Mouse (Mus musculus) layer of hippocampus, postnatal 36 days (tissue): Measurements from ENCODE around the gene Acsbg2. TPM values are rescaled to one million over a fixed set of nuclear protein-coding genes. Genes with fewer than 3 reads are reported as not detected.

Experiments used
- DNase-seq, 2 experiments: peaks; one replicate each; pipeline ENCODE4 v3.0.0; 2022
- total RNA-seq, 2 experiments: library from RNA; stranded (reverse); gene quantifications; 2 replicates each; pipeline ENCODE4 v1.2.3; 2021

The Acsbg2 gene
- total RNA-seq, 2 experiments from 2014 or later: not detected

DNA sequence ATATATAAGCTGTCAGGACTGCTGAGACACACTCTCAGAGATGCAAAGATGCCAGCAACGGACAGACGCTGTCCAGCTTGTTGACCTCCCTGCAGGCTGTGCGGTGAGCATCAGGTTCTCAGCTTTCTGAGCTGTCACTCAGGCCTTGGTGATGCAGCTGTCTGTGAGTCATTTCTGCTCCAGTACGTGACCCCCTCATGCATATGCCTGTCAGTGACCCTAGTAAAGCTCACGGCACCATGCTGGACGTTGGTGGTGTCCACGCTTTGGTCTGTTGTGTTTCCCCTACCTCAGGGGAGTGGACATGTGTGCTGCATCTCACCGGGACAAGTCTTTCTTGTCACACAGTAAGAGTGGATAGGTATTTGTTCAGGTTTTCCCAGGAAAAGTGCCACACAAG lies 2.5 kb downstream of the Acsbg2 start:
- DNase-seq: no peak

DNA sequence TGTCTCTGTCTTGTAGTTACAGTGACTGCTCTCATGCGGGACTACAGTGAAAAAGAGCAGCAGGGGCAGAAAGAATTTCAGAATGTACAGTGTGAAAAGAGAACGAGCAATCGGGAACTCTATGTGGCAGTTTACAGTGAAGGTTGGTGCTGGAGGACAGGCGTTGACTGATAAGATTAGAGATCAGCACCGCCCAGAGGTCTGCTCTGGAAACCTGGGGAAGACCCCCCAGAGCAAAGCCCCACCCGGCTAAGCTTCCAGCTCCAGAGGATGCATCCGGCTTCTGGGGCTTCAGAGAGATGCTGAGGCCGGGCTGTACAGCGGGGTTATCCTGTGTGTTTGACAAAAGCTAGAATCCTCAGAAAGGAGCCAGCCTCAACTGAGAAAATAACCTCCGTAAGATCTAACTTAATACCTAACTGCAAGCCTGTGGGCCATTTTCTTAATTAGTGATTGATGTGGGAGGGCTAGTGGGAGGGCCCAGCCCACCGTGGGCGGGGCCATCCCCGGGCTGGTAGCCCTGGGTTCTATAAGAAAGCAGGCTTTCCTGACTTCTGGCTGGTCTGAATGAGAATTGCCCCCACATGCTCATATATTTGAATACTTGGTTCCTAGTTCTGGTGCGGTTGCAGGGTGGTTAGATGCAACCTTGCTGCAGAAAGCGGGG lies 3.8 kb downstream of the Acsbg2 start:
- no peak for DNase-seq

DNA sequence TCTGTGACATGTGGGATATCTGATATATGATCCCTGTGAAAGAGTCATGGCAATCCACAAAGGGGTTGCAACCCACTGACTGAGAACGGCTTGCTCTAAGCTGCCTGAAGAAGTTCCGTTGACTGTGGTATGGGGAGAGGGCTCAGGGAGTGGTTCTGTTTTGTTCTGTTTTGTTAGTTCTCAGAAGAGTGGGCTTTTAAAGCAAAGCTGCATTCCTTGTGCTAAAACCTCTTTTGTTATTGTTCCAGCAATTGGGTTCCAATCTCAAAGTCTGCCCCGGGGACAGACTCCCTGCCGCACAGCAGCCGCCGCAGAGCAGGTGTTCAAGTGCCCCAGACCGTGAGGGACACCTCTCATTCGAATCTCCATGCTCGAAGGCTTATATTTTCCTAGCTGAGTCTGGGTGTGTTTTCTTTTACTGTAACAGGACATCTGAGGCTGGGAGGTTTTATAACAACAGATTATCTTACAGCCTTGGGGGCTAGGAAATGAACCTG lies 4.7 kb downstream of the Acsbg2 start:
- DNase-seq: no peak

- no peak for DNase-seq
Observed at GRCm38 (mm10) chr17:56866071-56866470, 8.2 kb downstream of the Acsbg2 start.

DNA sequence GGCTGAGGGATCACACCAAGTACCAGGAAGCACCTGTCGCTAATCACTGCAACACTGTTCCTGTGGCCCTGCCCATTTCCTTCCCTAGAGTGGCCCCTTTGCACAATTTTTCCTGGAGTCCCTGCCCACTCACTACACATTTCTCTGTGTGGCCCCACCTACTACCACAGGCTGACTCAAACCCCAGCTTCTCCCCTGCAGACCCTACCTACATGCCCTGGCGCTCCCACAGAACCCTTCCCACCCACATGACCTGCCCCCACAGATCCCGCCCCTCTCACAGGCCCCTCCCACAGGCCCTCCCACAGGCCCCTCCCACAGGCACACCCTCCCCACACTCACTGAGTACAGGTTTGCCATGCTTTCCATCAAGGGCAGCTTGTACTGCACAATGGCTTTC lies 13.1 kb downstream of the Acsbg2 start:
- no peak for DNase-seq

GRCm38 (mm10) chr17:56858922-56859321 lies 15.3 kb downstream of the Acsbg2 start:
- DNase-seq: no peak

- peak; percentile 20 to 32 for DNase-seq
Observed at GRCm38 (mm10) chr17:56858216-56858615, 16.0 kb downstream of the Acsbg2 start.

- no peak for DNase-seq
Observed at GRCm38 (mm10) chr17:56855421-56855820, 18.8 kb downstream of the Acsbg2 start.

- no peak for DNase-seq
Observed at GRCm38 (mm10) chr17:56851167-56851566, 23.1 kb downstream of the Acsbg2 start.

DNA sequence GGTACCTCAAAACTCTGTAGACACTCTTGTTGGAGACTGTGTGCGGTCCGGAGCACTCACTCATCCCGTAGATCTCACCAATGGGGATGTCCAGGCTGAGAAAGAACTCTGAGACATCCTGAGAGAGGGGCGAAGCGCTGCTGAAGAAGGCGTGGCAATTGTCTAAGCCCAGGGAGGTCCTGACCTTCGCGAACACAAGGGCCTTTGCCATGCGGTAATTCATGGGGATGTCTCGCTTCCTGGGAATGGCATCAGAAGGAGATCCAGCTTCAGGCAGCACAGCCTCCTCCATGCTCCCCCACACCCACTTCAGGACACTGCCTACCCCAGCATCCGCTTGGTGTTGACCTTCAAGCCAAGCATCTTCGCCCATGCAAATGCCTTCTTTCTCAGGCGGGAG lies 24.5 kb downstream of the Acsbg2 start:
- DNase-seq: no peak

- no peak for DNase-seq
Observed at GRCm38 (mm10) chr17:56848785-56849184, 25.5 kb downstream of the Acsbg2 start.

- no peak for DNase-seq
Observed at GRCm38 (mm10) chr17:56843678-56844077, 30.6 kb downstream of the Acsbg2 start.

GRCm38 (mm10) chr17:56842173-56842572 lies 32.1 kb downstream of the Acsbg2 start:
- DNase-seq: no peak

DNA sequence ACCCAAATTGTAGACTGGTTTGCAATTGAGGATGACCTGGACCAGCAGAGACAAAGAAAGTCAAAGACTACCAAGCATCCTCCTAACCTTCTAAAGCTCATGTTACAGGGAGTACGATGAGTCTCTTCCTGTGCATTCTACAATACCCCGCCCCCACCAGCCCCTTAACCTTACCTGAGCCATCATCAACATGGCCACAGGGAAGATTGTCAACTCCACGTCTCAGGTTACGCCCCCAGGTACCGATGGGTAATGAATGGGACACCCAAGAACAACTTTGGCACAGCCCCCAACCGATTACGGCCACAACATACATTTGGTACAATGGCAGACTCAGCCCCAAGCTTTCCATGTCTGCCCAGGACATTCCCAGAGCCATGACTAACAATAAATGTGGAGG lies 33.7 kb downstream of the Acsbg2 start:
- no peak for DNase-seq

GRCm38 (mm10) chr17:56836336-56836735 lies 37.9 kb downstream of the Acsbg2 start:
- no peak for DNase-seq

GRCm38 (mm10) chr17:56833381-56833780 lies 40.9 kb downstream of the Acsbg2 start:
- no peak for DNase-seq

- no peak for DNase-seq
Observed at GRCm38 (mm10) chr17:56832918-56833317, 41.3 kb downstream of the Acsbg2 start.

DNA sequence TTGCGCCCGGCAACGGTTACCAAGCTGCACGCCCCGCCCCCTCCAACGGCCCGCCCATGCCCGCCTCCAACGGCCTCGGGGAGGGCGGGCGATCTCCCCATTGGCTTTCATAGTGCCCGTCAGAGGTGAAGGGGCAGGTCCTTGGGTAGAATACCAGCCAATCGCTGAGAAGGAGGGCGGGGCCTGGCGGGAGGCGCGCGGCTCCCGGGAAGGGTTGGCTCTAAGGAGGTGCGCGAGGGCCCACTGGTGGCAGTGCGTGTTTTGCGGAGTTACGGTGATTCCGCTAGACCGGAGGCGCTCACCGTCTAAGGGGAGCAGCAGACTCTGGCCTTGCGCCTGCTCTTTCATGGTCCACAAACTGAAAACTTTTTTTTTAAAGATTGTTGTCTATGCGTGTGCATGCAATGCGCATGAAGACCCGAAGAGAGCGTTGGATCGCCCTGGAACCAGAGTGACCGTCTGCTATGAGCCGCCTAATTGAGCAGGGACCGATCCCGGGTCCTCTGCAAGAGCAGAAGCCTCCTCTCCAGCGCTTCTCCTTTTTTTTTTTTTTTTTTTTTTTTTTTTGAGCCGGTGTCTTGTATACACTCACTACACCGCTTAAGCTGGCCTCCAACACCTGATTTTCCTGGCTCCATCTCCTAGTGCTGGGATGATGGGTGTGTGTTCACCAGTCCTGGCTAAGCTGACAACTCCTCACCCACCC lies 43.0 kb downstream of the Acsbg2 start:
- DNase-seq: peak; percentile 97 to 98

- DNase-seq: no peak
Observed at GRCm38 (mm10) chr17:56830411-56831110, 43.7 kb downstream of the Acsbg2 start, which contains the start of gene Rfx2. TSS of gene Rfx2 (minus strand) at chr17:56831013.

DNA sequence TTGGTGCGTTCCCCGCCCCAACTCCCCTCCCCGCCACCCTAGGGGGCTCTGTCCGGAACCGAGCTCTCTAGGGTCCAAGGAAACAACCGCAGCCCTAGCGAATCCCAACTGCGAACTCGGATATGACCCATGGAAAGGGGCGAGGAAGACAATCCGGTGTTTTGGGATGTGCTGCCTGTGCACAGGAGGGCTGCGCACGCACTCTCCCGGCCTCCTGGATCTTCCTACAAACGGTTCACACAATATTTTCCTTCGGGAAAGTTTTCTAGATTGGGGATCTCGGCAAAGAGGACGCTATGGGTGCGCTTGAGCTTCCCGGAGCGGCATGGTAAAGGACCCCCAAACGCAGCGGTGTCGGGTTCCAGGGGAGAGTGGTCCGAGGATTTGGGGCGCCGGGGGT lies 44.5 kb downstream of the Acsbg2 start:
- DNase-seq: no peak

GRCm38 (mm10) chr17:56829171-56829570 lies 45.1 kb downstream of the Acsbg2 start:
- no peak for DNase-seq

GRCm38 (mm10) chr17:56826718-56827117 lies 47.5 kb downstream of the Acsbg2 start:
- no peak for DNase-seq

DNA sequence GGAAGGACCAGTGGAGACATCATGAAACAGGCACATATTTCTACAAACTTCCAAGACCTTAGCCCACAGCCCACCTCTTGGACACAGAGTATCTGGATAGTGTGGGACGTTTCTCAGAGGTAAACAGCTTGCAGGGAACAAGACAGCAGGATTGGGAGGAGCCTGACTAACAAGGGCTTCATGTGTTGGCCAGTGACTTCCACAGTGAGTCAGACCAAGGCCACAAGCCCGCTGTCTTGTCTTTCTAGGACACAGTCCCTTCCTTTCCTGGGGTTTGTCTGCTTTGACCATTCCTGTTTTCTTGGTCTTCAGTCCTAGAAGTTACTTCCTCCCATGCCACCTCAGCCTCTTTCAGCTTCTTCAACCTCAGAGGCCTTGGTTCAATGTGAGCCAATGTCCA lies 50.9 kb downstream of the Acsbg2 start:
- no peak for DNase-seq
